Mouse (Mus musculus): Measurements from ENCODE around the gene Lpar6. TPM values are rescaled to one million over a fixed set of nuclear protein-coding genes. Genes with fewer than 3 reads are reported as not detected.

Lpar6 gene
- polyA plus RNA-seq, 1 experiment from 2014 or later: 4.0 TPM

DNA sequence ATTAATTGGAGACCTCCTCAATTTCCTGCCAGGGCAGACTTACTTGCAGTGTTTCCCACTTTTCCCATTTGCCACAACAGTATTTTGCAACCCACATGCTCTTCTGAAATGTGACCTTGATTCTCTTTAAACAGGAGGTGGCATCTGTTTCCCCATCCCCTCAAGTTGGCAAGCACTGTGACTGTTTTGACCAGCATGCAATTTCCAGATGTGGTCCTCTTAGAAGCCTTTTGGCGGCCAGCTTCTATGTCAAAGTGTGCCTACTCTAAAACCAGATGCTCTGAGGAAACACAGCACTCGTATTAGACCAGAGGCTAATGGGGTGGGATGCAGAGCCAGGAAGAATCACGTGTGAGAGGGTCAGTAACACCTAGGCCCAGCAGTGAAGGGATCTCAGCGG is 20.5 kb downstream of the Lpar6 start:
- Histone ChIP-seq H3K36me3 (peaks cover 7% of the 10 kb centered on the region; the same call in 1 of the 2 replicates), H3K27ac (replicated peaks) (no peak overlapping the region), H3K4me2 (no peak overlapping the region), H3K27me3 (replicated peaks) (no peaks in the 10 kb centered on the region), H3K9me3 (replicated peaks) (no peaks in the 10 kb centered on the region), H3K4me1 (no peaks in the 10 kb centered on the region), H3K9ac (replicated peaks) (no peak overlapping the region), H3K4me3 (replicated peaks) (no peak overlapping the region)
- no peak for ATAC-seq (ENCODE audit: low FRiP score)
- WGBS: 68% methylated on average over 4 of the region's 4 CpGs

DNA sequence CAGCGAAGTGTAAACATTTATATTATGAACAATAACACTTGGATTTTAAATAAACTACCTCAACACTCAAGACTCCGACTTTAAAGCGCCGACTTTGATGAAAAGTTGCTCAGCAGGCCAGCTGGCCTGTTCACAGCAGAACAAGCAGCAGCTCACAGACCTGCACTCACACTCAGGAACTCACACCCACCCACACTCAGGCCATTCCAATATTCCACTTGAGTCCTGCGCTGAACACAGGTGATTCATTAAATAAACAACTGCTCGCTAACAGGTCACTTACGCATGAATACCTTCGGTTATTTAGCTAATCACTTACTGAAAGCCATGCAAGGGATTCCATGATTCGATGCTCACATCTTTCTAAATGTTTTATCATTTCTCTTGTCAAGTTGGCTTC is 24.5 kb downstream of the Lpar6 start:
- peaks cover 20% of the 10 kb centered on the region for H3K36me3 ChIP-seq
- no peak for ATAC-seq (ENCODE audit: low FRiP score)
- no peaks in the 10 kb centered on the region for H3K27me3 ChIP-seq (replicated peaks)
- H3K9me3 ChIP-seq (replicated peaks): 0 out of 2 replicates have a peak, but pooled peaks cover 8% of the 10 kb centered on the region
- no peak overlapping the region for H3K4me3 ChIP-seq (replicated peaks)
- H3K9ac ChIP-seq (replicated peaks): no peak overlapping the region
- H3K4me1 ChIP-seq: no peaks in the 10 kb centered on the region
- no peak overlapping the region for H3K4me2 ChIP-seq
- WGBS: 93% methylated on average over 9 of the region's 9 CpGs
- H3K27ac ChIP-seq (replicated peaks): no peak overlapping the region

- no peak for ATAC-seq (ENCODE audit: low FRiP score)
- WGBS: 87% methylated on average over 3 of the region's 3 CpGs
These were observed 28.5 kb downstream of the Lpar6 start for GRCm38 (mm10) chr14:73266166-73266565.

DNA sequence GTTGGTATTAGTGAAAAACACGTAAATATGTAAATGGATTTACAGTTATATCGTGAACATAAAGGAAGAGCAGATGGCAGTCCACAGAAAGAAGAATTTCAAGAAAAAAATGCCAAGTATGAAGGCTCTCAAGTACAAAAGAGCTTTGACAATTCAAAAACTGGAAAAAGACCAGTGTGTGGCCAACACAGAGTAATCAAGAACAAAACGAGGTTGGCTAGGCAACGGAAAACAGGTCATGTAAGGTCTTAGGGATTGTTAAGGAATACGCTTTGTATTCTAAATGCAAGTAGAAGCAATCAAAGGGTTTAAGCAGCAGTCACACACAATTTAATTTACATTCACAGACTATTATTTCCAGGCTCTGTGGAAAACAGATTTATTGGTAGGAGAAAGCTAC is 34.1 kb downstream of the Lpar6 start:
- 24% methylated on average over 5 of the region's 5 CpGs for WGBS
- no peak overlapping the region for H3K4me3 ChIP-seq (replicated peaks)
- H3K4me2 ChIP-seq: no peak overlapping the region
- H3K9me3 ChIP-seq (replicated peaks): no peaks in the 10 kb centered on the region
- peaks cover 4% of the 10 kb centered on the region; the same call in 1 of the 2 replicates for H3K36me3 ChIP-seq
- H3K27me3 ChIP-seq (replicated peaks): no peaks in the 10 kb centered on the region
- no peaks in the 10 kb centered on the region for H3K4me1 ChIP-seq
- no peak overlapping the region for H3K9ac ChIP-seq (replicated peaks)
- ATAC-seq (ENCODE audit: low FRiP score): no peak
- no peak overlapping the region for H3K27ac ChIP-seq (replicated peaks)

More at GRCm38 (mm10) chr14:73266166-73266565, 28.5 kb downstream of the Lpar6 start:
- peaks cover 24% of the 10 kb centered on the region for H3K36me3 ChIP-seq
- no peaks in the 10 kb centered on the region for H3K27me3 ChIP-seq (replicated peaks)
- no peak overlapping the region for H3K9ac ChIP-seq (replicated peaks)
- no peaks in the 10 kb centered on the region for H3K4me1 ChIP-seq
- no peak overlapping the region for H3K4me2 ChIP-seq
- H3K27ac ChIP-seq (replicated peaks): no peak overlapping the region
- no peak overlapping the region for H3K4me3 ChIP-seq (replicated peaks)
- 0 out of 2 replicates have a peak, but pooled peaks cover 8% of the 10 kb centered on the region for H3K9me3 ChIP-seq (replicated peaks)

DNA sequence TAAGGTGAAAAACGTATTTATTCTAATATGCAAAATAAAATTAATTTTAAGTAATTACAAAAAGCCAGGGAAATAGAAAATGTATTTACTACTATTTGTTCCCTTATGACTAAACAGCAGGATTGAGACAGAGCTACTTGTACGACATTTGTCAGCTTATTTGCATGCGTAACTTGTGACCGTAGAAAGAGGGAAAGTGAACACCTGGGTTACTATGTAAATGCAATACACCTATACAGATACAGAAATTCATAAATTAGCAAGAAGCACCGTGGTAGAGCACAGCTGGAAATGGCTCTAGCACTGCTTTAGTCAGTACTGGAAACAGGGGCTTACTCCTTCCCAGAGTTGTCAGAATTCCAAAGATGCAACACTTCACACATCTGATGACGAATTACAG is 41.4 kb downstream of the Lpar6 start:
- H3K36me3 ChIP-seq: peaks cover 4% of the 10 kb centered on the region; the same call in 1 of the 2 replicates
- no peak for ATAC-seq (ENCODE audit: low FRiP score)
- no peaks in the 10 kb centered on the region for H3K9me3 ChIP-seq (replicated peaks)
- H3K4me3 ChIP-seq (replicated peaks): no peak overlapping the region
- H3K4me1 ChIP-seq: no peaks in the 10 kb centered on the region
- no peak overlapping the region for H3K9ac ChIP-seq (replicated peaks)
- no peak overlapping the region for H3K27ac ChIP-seq (replicated peaks)
- WGBS: 88% methylated on average over 6 of the region's 6 CpGs
- no peak overlapping the region for H3K4me2 ChIP-seq
- no peaks in the 10 kb centered on the region for H3K27me3 ChIP-seq (replicated peaks)

DNA sequence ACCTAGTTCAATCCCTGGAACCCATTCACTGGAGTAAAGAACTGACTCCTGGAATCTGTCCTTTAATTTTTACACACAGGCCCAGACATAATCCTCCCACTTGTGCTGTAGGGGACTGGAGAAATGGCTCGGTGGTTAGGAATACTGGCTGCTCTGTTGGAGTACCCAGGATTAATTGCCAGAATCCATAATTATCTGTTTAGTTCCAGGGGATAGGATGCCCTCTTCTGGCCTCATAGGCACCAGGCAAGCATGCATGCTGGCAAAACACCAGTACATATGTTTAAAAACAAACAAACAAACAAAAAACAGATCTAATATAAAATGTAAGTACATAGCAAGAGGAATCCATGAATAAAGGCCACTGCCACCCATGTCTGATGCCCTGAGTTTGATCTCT is 43.3 kb downstream of the Lpar6 start:
- ATAC-seq (ENCODE audit: low FRiP score): no peak
- Histone ChIP-seq H3K27ac (replicated peaks) (no peak overlapping the region), H3K36me3 (peaks cover 5% of the 10 kb centered on the region), H3K9me3 (replicated peaks) (no peaks in the 10 kb centered on the region), H3K9ac (replicated peaks) (no peak overlapping the region), H3K4me2 (no peak overlapping the region), H3K4me3 (replicated peaks) (no peak overlapping the region), H3K27me3 (replicated peaks) (no peaks in the 10 kb centered on the region), H3K4me1 (no peaks in the 10 kb centered on the region)
- WGBS: 4% methylated on average over 1 of the region's 1 CpGs

- Histone ChIP-seq H3K9ac (replicated peaks) (no peak overlapping the region), H3K27ac (replicated peaks) (no peak overlapping the region), H3K27me3 (replicated peaks) (no peaks in the 10 kb centered on the region), H3K4me3 (replicated peaks) (no peak overlapping the region), H3K36me3 (peaks cover 6% of the 10 kb centered on the region; the same call in 1 of the 2 replicates), H3K4me2 (no peak overlapping the region), H3K9me3 (replicated peaks) (no peaks in the 10 kb centered on the region), H3K4me1 (no peaks in the 10 kb centered on the region)
- ATAC-seq (ENCODE audit: low FRiP score): no peak
- WGBS: 84% methylated on average over 2 of the region's 2 CpGs
These were observed 52.2 kb downstream of the Lpar6 start for GRCm38 (mm10) chr14:73289915-73290314.

DNA sequence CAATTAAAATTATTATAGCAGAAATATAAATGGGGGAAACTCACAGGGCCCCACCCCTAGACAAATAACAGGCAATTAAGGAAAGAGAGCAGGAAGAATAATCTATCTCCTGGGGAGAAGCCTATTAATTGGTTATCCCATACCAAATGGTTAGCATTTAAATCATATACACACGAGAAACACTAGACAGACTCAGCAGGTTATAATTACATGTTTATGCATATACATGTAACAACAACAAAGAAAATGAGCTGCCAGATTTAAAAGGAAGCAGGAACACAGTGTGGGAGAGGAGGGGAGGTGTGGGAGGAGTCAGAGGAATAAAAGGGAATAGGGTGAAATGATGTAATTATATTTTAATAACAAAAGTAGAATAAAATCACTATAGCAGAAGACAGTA is 54.7 kb downstream of the Lpar6 start:
- no peaks in the 10 kb centered on the region for H3K27me3 ChIP-seq (replicated peaks)
- H3K4me3 ChIP-seq (replicated peaks): no peak overlapping the region
- 39% methylated on average over 1 of the region's 1 CpGs for WGBS
- H3K9me3 ChIP-seq (replicated peaks): no peaks in the 10 kb centered on the region
- H3K9ac ChIP-seq (replicated peaks): no peak overlapping the region
- H3K36me3 ChIP-seq: 0 out of 2 replicates have a peak, but pooled peaks cover 3% of the 10 kb centered on the region
- H3K4me2 ChIP-seq: no peak overlapping the region
- no peaks in the 10 kb centered on the region for H3K4me1 ChIP-seq
- H3K27ac ChIP-seq (replicated peaks): no peak overlapping the region
- peak; percentile 38; the same call in 1 of the 2 replicates for ATAC-seq (ENCODE audit: low FRiP score)

MicroRNA genes within 50 kb of the gene (microRNA counts, 519-probe panel; counts per million panel counts)
- not detected for microRNA mmu-miR-687

Small RNA genes lying within 50 kb of the gene (microRNA-seq; reads per million reads assigned to microRNA genes)
- gene Mir687: not detected

Other genes with a start within 250 kb of the Lpar6 start
- 0.28 and 2.3 TPM in 2 replicates for gene Cysltr2, start 188.8 kb upstream of the Lpar6 start, polyA plus RNA-seq (2015; fragmentation: Nextera tagmentation; extraction: Ambion mirVana)
- gene Rcbtb2, start 114.9 kb upstream of the Lpar6 start, polyA plus RNA-seq (2015; fragmentation: Nextera tagmentation; extraction: Ambion mirVana): 56.8 and 63.3 TPM in 2 replicates
- gene Rb1, start 87.9 kb downstream of the Lpar6 start, polyA plus RNA-seq (2015; fragmentation: Nextera tagmentation; extraction: Ambion mirVana): 20.3 and 25.4 TPM in 2 replicates
- 763 and 813 TPM in 2 replicates for gene Itm2b, start 147.4 kb downstream of the Lpar6 start, polyA plus RNA-seq (2015; fragmentation: Nextera tagmentation; extraction: Ambion mirVana)